Mouse (Mus musculus) fat pad, adult 2 months (tissue): ENCODE measurements around the gene Gnaq.

Experiments used
- DNase-seq: peaks from one replicate; pipeline ENCODE4 v3.0.0-alpha.2; 2011; ENCODE audit warnings: low read depth, low spot score; ENCODE audit errors: extremely low read depth

Gene Gnaq

GRCm38 (mm10) chr19:16189066-16189765, 56.6 kb downstream of the Gnaq start:
- DNase-seq = no peak

GRCm38 (mm10) chr19:16198162-16198561, 65.5 kb downstream of the Gnaq start:
- no peak for DNase-seq

- DNase-seq = no peak
These were observed 68.7 kb downstream of the Gnaq start for GRCm38 (mm10) chr19:16201356-16201755.

GRCm38 (mm10) chr19:16204776-16205680, 72.4 kb downstream of the Gnaq start:
- no peak for DNase-seq

GRCm38 (mm10) chr19:16209616-16210015, 77.0 kb downstream of the Gnaq start:
- DNase-seq = no peak

- DNase-seq = no peak
These were observed 82.3 kb downstream of the Gnaq start for GRCm38 (mm10) chr19:16214946-16215345.

- DNase-seq = no peak
These were observed 82.9 kb downstream of the Gnaq start for GRCm38 (mm10) chr19:16215430-16216016.

- DNase-seq = no peak
These were observed 87.3 kb downstream of the Gnaq start for GRCm38 (mm10) chr19:16219978-16220377.

- no peak for DNase-seq
These were observed 89.9 kb downstream of the Gnaq start for GRCm38 (mm10) chr19:16222526-16222925.

GRCm38 (mm10) chr19:16223126-16223525, 90.5 kb downstream of the Gnaq start:
- no peak for DNase-seq

- DNase-seq = no peak
These were observed 92.2 kb downstream of the Gnaq start for GRCm38 (mm10) chr19:16224831-16225230.

- no peak for DNase-seq
These were observed 99.0 kb downstream of the Gnaq start for GRCm38 (mm10) chr19:16231584-16231983.

GRCm38 (mm10) chr19:16235594-16235993, 103.0 kb downstream of the Gnaq start:
- no peak for DNase-seq

GRCm38 (mm10) chr19:16237034-16237433, 104.4 kb downstream of the Gnaq start:
- DNase-seq = no peak

GRCm38 (mm10) chr19:16238072-16238471, 105.4 kb downstream of the Gnaq start:
- no peak for DNase-seq

GRCm38 (mm10) chr19:16238512-16238911, 105.9 kb downstream of the Gnaq start:
- no peak for DNase-seq

- DNase-seq = no peak
These were observed 110.1 kb downstream of the Gnaq start for GRCm38 (mm10) chr19:16242708-16243107.

GRCm38 (mm10) chr19:16249025-16249424, 116.4 kb downstream of the Gnaq start:
- no peak for DNase-seq

- DNase-seq = no peak
These were observed 118.3 kb downstream of the Gnaq start for GRCm38 (mm10) chr19:16250921-16251320.

GRCm38 (mm10) chr19:16251819-16252218, 119.2 kb downstream of the Gnaq start:
- no peak for DNase-seq

- no peak for DNase-seq
These were observed 120.1 kb downstream of the Gnaq start for GRCm38 (mm10) chr19:16252696-16253095.

- DNase-seq = no peak
These were observed 122.2 kb downstream of the Gnaq start for GRCm38 (mm10) chr19:16254881-16255280.
